Mouse (Mus musculus) thymus, adult 2 months (tissue): ENCODE results near the gene Fip1l1. TPM values are rescaled to one million over a fixed set of nuclear protein-coding genes. Genes with fewer than 3 reads are reported as not detected.

Source experiments
- DNase-seq: peaks from one replicate; pipeline ENCODE4 v3.0.0; 2021
- H3K27ac ChIP-seq: fragments of 200-500 bp; 2 replicates; pipeline ENCODE4 v1.5.1; 2012; ENCODE audit warnings: low read length, control low read depth; ENCODE audit not compliant: control insufficient read depth, insufficient read depth
- H3K27me3 ChIP-seq: fragments of 200-500 bp; 2 replicates; pipeline ENCODE4 v1.6.1; 2012; ENCODE audit warnings: mild to moderate bottlenecking, low read length, moderate library complexity, mixed read lengths; ENCODE audit not compliant: control insufficient read depth, insufficient read depth
- H3K36me3 ChIP-seq: fragments of 200-500 bp; 2 replicates; pipeline ENCODE4 v1.6.1; 2012; ENCODE audit warnings: mild to moderate bottlenecking, low read length, moderate library complexity; ENCODE audit not compliant: control insufficient read depth, insufficient read depth
- H3K4me1 ChIP-seq: fragments of 200-500 bp; replicated peaks from 2 replicates; pipeline ENCODE4 v1.6.1; 2012; ENCODE audit warnings: low read length; ENCODE audit not compliant: control insufficient read depth, insufficient read depth
- H3K4me3 ChIP-seq: fragments of 200-500 bp; 2 replicates; pipeline ENCODE4 v1.5.1; 2012; ENCODE audit warnings: mild to moderate bottlenecking, low read length, control low read depth, moderate library complexity; ENCODE audit not compliant: control insufficient read depth, insufficient read depth
- CTCF ChIP-seq: fragments of 200-500 bp; IDR thresholded peaks from 2 replicates; pipeline ENCODE4 v1.5.1; 2012; ENCODE audit warnings: mild to moderate bottlenecking, control low read depth, low read length, moderate library complexity, borderline replicate concordance; ENCODE audit not compliant: control insufficient read depth, poor library complexity, insufficient read depth; ENCODE audit errors: extremely low read depth
- POLR2A ChIP-seq: fragments of 200-500 bp; IDR thresholded peaks from 2 replicates; pipeline ENCODE4 v1.6.1; 2012; ENCODE audit warnings: mild to moderate bottlenecking, low read length, control low read depth, moderate library complexity; ENCODE audit not compliant: control insufficient read depth, poor library complexity, insufficient read depth; ENCODE audit errors: extremely low read depth
- WGBS: fragments of 180-500 bp; shearing (Covaris S2); methylation state at CpG from one replicate; pipeline ENCODE4 v1.1.7; 2018; 5-methylcytosine and 5-hydroxymethylcytosine counted together
- polyA plus RNA-seq: library from polyadenylated mRNA; depleted of rRNA; stranded (reverse); fragments of >200 nt; gene quantifications from 2 replicates; pipeline ENCODE4 v1.2.3, GENCODE M21; 2012

Gene Fip1l1
- polyA plus RNA-seq, 1 experiment: 48.9 TPM

DNA sequence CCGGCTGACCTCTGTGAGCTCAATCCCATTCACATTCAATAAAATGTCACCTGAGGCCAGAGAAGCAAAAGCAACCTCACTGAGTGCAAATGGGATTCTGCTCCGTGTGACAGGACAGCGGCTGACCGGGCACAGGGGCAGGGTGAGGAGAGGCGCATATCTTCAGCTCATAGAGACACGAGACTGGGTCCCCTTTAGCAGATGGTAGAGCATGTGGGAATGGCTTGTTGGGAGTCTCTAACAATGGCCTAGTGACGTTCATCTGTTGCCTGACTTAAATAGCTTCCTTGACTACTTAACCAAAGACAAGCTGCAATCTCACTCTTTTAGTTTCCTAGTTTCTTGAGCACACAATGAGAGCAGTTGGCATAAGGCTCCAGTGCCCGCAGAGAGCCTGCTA is 71.0 kb downstream of the Fip1l1 start:
- H3K27me3 ChIP-seq: no peaks in the 10 kb centered on the region
- TF ChIP-seq CTCF: no peak
- no peak for TF ChIP-seq POLR2A
- no peaks in the 10 kb centered on the region for H3K4me1 ChIP-seq
- WGBS: 96% methylated on average over 8 of the region's 8 CpGs
- no peaks in the 10 kb centered on the region for H3K36me3 ChIP-seq
- DNase-seq: no peak
- no peak overlapping the region for H3K4me3 ChIP-seq
- H3K27ac ChIP-seq: no peak overlapping the region

DNA sequence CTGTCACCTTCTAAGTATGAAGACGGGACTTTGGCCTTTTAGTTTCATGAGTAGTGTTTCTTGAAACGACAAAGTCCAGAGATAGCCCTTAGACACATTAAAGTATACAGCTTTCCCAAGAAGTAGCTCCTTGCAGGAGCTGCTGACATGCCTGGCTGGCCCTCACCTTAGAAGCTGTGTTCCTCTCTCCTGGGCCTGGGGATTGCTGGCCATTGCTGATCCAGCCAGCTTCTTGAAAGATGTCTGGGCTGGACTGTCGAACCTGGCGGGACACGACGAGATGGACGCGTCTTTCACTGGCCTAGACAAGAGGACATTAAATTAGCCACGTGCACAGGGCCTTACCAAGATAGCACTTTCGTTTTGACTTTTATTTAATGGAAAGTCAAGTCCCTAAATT is 75.3 kb downstream of the Fip1l1 start:
- TF ChIP-seq CTCF (no peak), POLR2A (no peak)
- 93% methylated on average over 10 of the region's 10 CpGs for WGBS
- Histone ChIP-seq H3K27me3 (no peaks in the 10 kb centered on the region), H3K4me1 (no peaks in the 10 kb centered on the region), H3K36me3 (no peaks in the 10 kb centered on the region), H3K27ac (no peak overlapping the region), H3K4me3 (no peak overlapping the region)
- no peak for DNase-seq

DNA sequence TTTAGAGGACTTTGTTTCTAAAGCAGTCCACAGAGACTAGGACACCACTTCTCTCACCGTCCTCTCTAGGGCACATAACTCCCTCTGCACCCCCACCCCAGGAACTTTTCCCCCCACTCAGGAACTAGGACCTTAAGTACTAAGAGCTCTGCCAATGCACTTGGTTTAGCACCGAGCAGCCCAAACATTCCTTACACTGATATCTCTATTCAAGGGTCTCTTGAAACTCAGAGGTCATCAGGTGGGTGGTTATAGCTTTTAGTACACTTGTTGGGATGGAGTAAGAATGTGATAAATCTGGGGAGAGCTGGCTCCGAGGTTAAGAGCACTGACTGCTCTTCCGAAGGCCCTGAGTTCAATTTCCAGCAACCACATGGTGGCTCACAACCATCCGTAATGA is 77.5 kb downstream of the Fip1l1 start:
- Histone ChIP-seq H3K4me3 (no peak overlapping the region), H3K27me3 (no peaks in the 10 kb centered on the region), H3K36me3 (no peaks in the 10 kb centered on the region), H3K27ac (no peak overlapping the region), H3K4me1 (no peaks in the 10 kb centered on the region)
- TF ChIP-seq POLR2A (no peak), CTCF (no peak)
- no peak for DNase-seq
- WGBS: 94% methylated on average over 5 of the region's 5 CpGs

DNA sequence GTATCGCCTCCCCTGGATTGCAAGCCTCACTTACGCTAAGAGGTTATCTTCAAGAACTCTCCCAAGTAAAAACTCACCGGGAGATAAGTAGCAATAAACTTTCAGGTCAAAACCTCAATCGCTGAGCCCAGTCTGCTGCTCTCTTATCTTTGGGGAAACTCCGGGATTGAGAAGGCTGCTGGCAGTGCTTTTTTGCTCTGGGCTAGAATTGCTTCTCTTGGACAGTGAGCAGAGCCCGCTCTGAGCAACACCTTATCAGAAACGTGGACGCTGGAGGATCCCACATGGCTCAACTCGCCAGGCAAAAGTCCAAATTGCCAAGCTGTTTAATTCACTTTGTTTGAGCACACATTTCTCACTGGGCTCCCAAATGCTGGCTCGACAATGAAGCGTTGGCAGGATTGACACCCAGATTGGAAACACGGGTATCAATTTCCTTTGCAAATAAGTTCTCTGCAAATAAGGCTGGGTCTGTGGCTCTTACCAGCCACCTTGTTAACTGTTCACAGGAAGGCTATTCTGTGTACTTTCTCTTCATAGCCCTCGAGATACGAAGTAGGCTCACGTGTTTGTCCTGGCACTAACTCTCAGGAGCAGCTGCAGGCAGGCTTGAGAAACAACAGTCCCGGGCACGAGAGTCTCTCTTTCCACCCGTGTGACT is 78.4 kb downstream of the Fip1l1 start:
- H3K27me3 ChIP-seq: no peaks in the 10 kb centered on the region
- no peak for TF ChIP-seq POLR2A
- TF ChIP-seq CTCF: no peak
- no peak overlapping the region for H3K27ac ChIP-seq
- no peaks in the 10 kb centered on the region for H3K36me3 ChIP-seq
- no peaks in the 10 kb centered on the region for H3K4me1 ChIP-seq
- no peak overlapping the region for H3K4me3 ChIP-seq
- DNase-seq: no peak
- WGBS: 85% methylated on average over 18 of the region's 18 CpGs

DNA sequence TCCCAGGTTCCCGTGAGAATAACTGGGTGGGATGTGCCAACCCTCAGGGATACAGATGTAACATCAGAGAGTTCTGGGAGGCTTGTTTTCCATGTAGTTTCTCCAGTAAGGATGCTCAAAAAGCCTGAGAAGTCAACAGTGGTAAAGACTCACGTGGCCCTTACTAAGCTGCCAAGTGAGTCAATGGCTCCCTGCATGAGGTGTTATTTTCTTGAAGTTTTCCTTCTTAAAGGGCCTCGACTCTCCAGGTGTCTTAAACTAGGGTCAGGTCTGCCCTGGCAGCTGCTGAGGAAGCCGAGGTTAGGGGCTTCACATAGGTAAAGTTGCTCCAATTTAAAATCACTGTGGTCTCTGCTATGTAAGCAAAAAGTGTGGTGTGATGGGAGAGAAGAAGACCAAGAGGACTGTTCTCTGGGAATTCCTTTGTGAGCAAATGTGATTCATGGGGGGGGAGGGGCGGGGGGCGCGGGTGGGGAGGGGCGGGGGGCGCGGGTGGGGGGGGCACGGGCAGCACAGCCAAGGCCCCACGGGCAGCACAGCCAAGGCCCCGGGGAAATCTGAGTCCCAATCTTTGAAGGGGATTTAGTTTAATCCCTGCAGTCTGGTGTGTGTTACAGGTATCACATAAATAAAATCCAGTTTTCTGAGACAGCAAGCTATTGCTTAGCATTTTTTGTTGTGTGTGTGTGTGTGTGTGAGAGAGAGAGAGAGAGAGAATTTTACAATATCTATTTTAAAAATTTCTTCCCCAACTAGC is 82.7 kb downstream of the Fip1l1 start:
- no peak for DNase-seq
- no peaks in the 10 kb centered on the region for H3K27me3 ChIP-seq
- TF ChIP-seq POLR2A (no peak), CTCF (no peak)
- H3K4me1 ChIP-seq: no peaks in the 10 kb centered on the region
- no peak overlapping the region for H3K27ac ChIP-seq
- H3K4me3 ChIP-seq: no peak overlapping the region
- no peaks in the 10 kb centered on the region for H3K36me3 ChIP-seq
- 83% methylated on average over 13 of the region's 13 CpGs for WGBS

DNA sequence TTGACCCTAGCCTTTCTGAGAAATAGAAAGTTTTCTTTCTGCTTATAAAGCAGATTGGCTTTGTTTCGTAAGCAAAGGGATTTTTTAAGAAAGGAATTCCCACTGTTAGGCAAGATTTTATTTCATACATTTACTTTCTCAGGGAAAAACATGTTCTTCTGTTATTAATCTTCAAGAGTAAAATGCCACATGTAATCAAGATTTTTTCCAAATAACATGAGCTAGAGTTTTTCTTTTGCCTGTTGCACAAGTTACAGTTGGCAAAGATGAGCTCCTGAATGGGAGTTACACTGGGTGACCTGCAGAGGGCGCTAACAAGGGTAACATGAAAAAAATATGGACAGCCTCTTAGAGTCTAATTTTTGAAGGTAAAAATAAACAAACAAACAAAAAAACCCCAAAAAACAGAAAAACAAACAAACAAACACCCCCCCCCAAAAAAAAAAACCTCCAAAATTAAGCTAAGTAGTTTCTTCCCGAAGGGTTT is 83.4 kb downstream of the Fip1l1 start:
- WGBS: 65% methylated on average over 3 of the region's 3 CpGs
- H3K4me1 ChIP-seq: no peaks in the 10 kb centered on the region
- H3K4me3 ChIP-seq: no peak overlapping the region
- H3K27ac ChIP-seq: no peak overlapping the region
- TF ChIP-seq CTCF: no peak
- no peak for TF ChIP-seq POLR2A
- H3K27me3 ChIP-seq: no peaks in the 10 kb centered on the region
- peak; percentile 13 for DNase-seq
- no peaks in the 10 kb centered on the region for H3K36me3 ChIP-seq
